Mouse (Mus musculus) forebrain, embryonic 15.5 days (tissue): ENCODE measurements around the gene Gnai1. TPM values are rescaled to one million over a fixed set of nuclear protein-coding genes. Genes with fewer than 3 reads are reported as not detected.

ENCODE experiments used
- ATAC-seq: fragments of 200-750 bp; cut with Nextera tagmentation; replicated peaks from 2 replicates; pipeline ENCODE4 v1.8.0; 2017; ENCODE audit warnings: mild to moderate bottlenecking, moderate TSS enrichment, moderate library complexity
- H3K27ac ChIP-seq: fragments of 300-500 bp; sonication (generic); replicated peaks from 2 replicates; pipeline ENCODE4 v1.5.1; 2015; ENCODE audit warnings: mild to moderate bottlenecking, inconsistent platforms
- H3K27me3 ChIP-seq: fragments of 300-500 bp; sonication (generic); 2 replicates; pipeline ENCODE4 v1.6.1; 2015; ENCODE audit warnings: inconsistent platforms
- H3K36me3 ChIP-seq: fragments of 300-500 bp; sonication (generic); 2 replicates; pipeline ENCODE4 v1.6.1; 2015; ENCODE audit warnings: mild to moderate bottlenecking, inconsistent platforms
- H3K4me1 ChIP-seq: fragments of 300-500 bp; sonication (generic); 2 replicates; pipeline ENCODE4 v1.6.1; 2015; ENCODE audit warnings: inconsistent platforms
- H3K4me2 ChIP-seq: fragments of 300-500 bp; sonication (generic); replicated peaks from 2 replicates; pipeline ENCODE4 v1.6.1; 2015; ENCODE audit warnings: mild to moderate bottlenecking, inconsistent platforms
- H3K4me3 ChIP-seq: fragments of 300-500 bp; sonication (generic); 2 replicates; pipeline ENCODE4 v1.5.1; 2015; ENCODE audit warnings: mild to moderate bottlenecking, inconsistent platforms
- H3K9ac ChIP-seq: fragments of 300-500 bp; sonication (generic); replicated peaks from 2 replicates; pipeline ENCODE4 v1.6.1; 2015; ENCODE audit warnings: mild to moderate bottlenecking, inconsistent platforms
- H3K9me3 ChIP-seq: fragments of 300-500 bp; sonication (generic); 2 replicates; pipeline ENCODE4 v1.6.1; 2016; ENCODE audit warnings: inconsistent platforms
- WGBS: fragments of 180-500 bp; shearing (Covaris S2); methylation state at CpG from one replicate; pipeline ENCODE4 v1.1.7; 2015; ENCODE audit warnings: mixed read lengths; 5-methylcytosine and 5-hydroxymethylcytosine counted together
- polyA plus RNA-seq: library from polyadenylated mRNA; unstranded; fragments of >200 nt; fragmentation: Nextera tagmentation; extraction: Ambion mirVana; gene quantifications from 2 replicates; pipeline ENCODE4 v1.2.1, GENCODE M21; 2015

Gene Gnai1
- polyA plus RNA-seq, 1 experiment from 2014 or later = 64.4 TPM

DNA sequence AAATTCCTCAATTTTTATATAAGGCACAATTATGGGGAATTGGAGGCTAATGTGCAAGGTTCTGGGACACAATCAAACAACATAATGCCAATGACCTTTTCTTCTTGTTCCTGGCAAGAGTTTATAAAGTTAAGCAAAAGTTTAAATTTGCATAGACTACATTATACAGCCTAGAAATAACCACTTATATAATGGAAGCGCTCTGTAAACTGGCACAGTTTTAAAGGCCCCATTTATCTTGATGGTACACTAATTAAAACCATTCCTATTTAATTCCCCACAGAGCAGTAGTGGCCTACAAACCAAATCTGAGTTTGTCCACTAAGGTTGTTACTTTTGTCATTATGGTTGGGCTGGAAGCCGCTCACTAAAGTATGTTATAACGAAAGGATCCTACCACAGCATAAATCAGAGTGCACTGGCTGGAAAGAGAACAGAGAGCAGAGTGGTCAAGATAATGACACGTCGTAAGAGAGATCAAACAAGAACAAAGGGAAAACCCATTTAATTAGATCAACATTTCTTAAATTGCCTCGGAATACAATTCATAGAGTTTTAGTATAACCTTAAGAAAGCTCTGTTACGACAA, 85.7 kb downstream of the Gnai1 start:
- no peak overlapping the region for H3K27ac ChIP-seq
- peaks cover 20% of the 10 kb centered on the region for H3K36me3 ChIP-seq
- peak; percentile 32; the same call in 1 of the 2 replicates for ATAC-seq
- H3K4me1 ChIP-seq = no peaks in the 10 kb centered on the region
- no peak overlapping the region for H3K9ac ChIP-seq
- 68% methylated on average over 7 of the region's 7 CpGs for WGBS
- no peaks in the 10 kb centered on the region for H3K27me3 ChIP-seq
- no peaks in the 10 kb centered on the region for H3K9me3 ChIP-seq
- H3K4me3 ChIP-seq = no peak overlapping the region
- no peak overlapping the region for H3K4me2 ChIP-seq

DNA sequence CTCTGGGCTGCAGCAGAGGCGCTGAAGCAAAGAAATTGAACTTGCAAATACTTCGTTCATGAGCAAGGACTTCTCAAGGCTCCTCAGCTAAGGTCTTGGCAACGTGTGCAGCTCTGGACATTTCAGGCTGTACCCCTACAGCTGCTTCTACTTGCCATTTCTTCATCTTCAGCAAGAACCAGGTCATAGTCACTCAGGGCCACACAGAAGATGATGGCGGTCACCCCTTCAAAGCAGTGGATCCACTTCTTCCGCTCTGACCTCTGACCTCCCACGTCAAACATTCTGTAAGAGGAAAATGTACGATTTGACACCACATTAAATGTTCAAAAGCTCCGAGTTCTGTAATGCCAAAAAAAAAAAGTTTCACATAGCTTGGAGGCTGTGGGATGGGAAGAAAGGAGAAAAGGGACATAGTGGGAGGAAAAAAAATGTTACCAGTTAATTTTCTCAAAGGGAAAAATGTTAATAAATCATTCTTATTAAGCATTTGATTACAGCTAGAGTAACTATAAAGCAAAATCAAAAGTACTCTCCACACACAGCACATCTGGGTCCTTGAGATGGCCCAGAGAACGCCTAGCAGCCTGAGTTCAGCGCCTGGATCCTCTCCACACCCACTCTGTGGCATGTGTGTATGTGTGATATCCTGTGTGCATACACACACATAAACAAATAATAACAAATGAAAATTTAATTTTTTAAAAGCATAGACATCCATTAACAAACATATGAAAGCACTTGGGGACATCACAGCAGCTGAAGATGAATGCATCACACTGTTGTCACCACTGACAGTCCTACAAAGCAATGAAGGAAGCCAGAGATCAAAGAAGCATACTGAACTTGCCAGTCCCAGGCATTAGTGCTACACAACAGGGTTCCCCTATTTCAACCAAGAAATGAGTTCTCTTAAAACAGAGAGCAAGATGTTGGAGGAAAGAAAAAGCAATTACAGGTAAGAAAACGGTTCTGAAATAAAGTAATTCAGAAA, 86.6 kb downstream of the Gnai1 start:
- Histone ChIP-seq H3K9ac (no peak overlapping the region), H3K4me1 (no peaks in the 10 kb centered on the region), H3K27ac (no peak overlapping the region), H3K27me3 (no peaks in the 10 kb centered on the region), H3K36me3 (peaks cover 20% of the 10 kb centered on the region), H3K4me2 (no peak overlapping the region), H3K4me3 (no peak overlapping the region), H3K9me3 (no peaks in the 10 kb centered on the region)
- 87% methylated on average over 11 of the region's 11 CpGs for WGBS
- no peak for ATAC-seq

GRCm38 (mm10) chr5:18250379-18251017, 109.7 kb downstream of the Gnai1 start:
- Histone ChIP-seq H3K4me2 (no peak overlapping the region), H3K4me3 (no peak overlapping the region), H3K27me3 (no peaks in the 10 kb centered on the region), H3K36me3 (no peaks in the 10 kb centered on the region), H3K4me1 (no peaks in the 10 kb centered on the region), H3K27ac (no peak overlapping the region), H3K9ac (no peak overlapping the region), H3K9me3 (no peaks in the 10 kb centered on the region)
- WGBS = 86% methylated on average over 5 of the region's 5 CpGs
- ATAC-seq = no peak

GRCm38 (mm10) chr5:18249132-18249531, 111.0 kb downstream of the Gnai1 start:
- 95% methylated on average over 5 of the region's 5 CpGs for WGBS
- Histone ChIP-seq H3K36me3 (no peaks in the 10 kb centered on the region), H3K9me3 (no peaks in the 10 kb centered on the region), H3K4me1 (no peaks in the 10 kb centered on the region), H3K4me2 (no peak overlapping the region), H3K27me3 (no peaks in the 10 kb centered on the region), H3K9ac (no peak overlapping the region), H3K4me3 (no peak overlapping the region), H3K27ac (no peak overlapping the region)
- ATAC-seq = no peak

DNA sequence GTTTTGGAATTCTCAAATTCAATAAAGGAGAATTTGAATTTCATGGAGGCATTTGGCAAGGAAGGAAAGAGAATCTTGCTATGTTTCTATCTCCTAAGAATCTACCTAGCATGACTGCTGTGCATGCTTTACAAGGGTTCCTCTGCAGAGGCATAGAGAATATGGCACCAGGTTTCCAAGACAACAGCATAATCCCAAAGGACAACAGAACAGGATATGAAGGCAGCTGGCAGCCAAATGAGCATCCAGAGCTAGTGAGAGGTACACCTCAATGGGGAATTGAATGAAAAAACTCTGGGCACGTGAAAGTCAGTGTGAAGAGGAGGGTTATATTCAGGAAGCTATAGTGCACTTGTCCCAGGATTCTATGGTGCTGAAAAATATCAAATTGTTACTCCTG, 130.8 kb downstream of the Gnai1 start:
- H3K36me3 ChIP-seq = no peaks in the 10 kb centered on the region
- H3K9me3 ChIP-seq = no peaks in the 10 kb centered on the region
- WGBS = 36% methylated on average over 1 of the region's 1 CpGs
- H3K4me1 ChIP-seq = no peaks in the 10 kb centered on the region
- H3K4me3 ChIP-seq = no peak overlapping the region
- no peaks in the 10 kb centered on the region for H3K27me3 ChIP-seq
- ATAC-seq = no peak
- H3K9ac ChIP-seq = no peak overlapping the region
- no peak overlapping the region for H3K27ac ChIP-seq
- H3K4me2 ChIP-seq = no peak overlapping the region

DNA sequence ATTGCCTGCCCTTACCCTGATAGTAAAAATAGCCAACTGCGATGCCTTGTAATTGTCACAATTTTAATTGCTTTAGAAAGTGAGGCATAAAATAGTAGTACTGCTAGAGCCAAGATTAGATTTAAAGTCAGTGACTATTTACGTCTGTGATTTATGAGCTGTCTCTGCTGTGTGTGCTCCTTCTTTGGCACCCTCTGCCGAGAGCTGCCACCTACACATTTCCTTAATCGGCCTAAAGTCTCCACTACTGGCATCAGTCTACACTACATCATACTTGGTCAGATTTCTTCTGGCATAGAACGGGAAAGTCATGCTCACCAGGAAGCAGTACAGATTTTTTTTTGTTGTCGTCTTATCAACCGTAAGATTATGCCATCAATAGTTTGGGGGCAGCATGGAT, 131.3 kb downstream of the Gnai1 start:
- no peak overlapping the region for H3K4me2 ChIP-seq
- H3K27ac ChIP-seq = no peak overlapping the region
- H3K4me1 ChIP-seq = no peaks in the 10 kb centered on the region
- no peak overlapping the region for H3K9ac ChIP-seq
- H3K36me3 ChIP-seq = no peaks in the 10 kb centered on the region
- no peaks in the 10 kb centered on the region for H3K27me3 ChIP-seq
- 75% methylated on average over 7 of the region's 7 CpGs for WGBS
- no peaks in the 10 kb centered on the region for H3K9me3 ChIP-seq
- no peak overlapping the region for H3K4me3 ChIP-seq
- ATAC-seq = no peak

DNA sequence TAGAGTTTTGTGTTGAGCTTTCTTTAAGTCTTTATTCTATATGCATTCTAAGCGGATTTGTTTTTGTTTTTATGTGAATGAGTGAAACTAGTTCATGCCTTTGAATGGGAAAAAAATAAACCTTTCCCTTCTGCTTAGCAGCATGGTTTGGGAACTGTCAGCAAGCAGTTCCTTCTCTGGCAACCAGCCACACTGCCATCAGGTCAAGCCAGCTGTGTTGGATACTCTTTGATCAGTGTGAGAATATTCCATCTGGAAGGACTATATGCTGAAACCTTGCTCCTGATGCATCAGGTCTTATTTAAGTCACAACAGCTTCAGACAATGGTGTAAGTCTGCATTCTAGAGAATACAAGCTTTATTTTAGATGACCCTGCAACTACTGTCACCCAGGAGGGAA, 139.3 kb downstream of the Gnai1 start:
- H3K27me3 ChIP-seq = no peaks in the 10 kb centered on the region
- WGBS = 49% methylated on average over 1 of the region's 1 CpGs
- no peak for ATAC-seq
- no peaks in the 10 kb centered on the region for H3K4me1 ChIP-seq
- no peak overlapping the region for H3K4me3 ChIP-seq
- H3K9ac ChIP-seq = no peak overlapping the region
- no peaks in the 10 kb centered on the region for H3K36me3 ChIP-seq
- H3K4me2 ChIP-seq = no peak overlapping the region
- H3K27ac ChIP-seq = no peak overlapping the region
- no peaks in the 10 kb centered on the region for H3K9me3 ChIP-seq

DNA sequence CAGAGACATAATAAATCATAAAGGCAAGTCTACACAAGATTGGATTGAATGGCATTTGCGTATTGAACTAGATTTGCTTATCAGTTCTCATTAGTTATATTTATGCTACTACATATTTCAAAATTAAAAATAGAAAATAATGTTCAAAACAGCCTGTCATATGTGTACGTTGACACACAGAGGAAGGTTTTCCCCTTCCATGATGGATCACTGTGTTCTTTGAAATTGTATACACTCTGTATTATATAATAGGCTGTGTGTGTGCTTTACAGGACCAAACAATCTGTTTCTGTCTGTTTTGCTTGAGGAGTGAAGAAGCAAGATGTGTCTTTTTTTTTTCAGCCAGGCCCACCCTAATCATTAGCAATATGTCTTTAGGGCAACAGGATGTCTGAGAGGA, 141.9 kb downstream of the Gnai1 start:
- no peaks in the 10 kb centered on the region for H3K27me3 ChIP-seq
- H3K27ac ChIP-seq = no peak overlapping the region
- 88% methylated on average over 2 of the region's 2 CpGs for WGBS
- no peak overlapping the region for H3K9ac ChIP-seq
- no peak overlapping the region for H3K4me3 ChIP-seq
- no peaks in the 10 kb centered on the region for H3K4me1 ChIP-seq
- H3K9me3 ChIP-seq = no peaks in the 10 kb centered on the region
- no peak for ATAC-seq
- no peaks in the 10 kb centered on the region for H3K36me3 ChIP-seq
- H3K4me2 ChIP-seq = no peak overlapping the region

DNA sequence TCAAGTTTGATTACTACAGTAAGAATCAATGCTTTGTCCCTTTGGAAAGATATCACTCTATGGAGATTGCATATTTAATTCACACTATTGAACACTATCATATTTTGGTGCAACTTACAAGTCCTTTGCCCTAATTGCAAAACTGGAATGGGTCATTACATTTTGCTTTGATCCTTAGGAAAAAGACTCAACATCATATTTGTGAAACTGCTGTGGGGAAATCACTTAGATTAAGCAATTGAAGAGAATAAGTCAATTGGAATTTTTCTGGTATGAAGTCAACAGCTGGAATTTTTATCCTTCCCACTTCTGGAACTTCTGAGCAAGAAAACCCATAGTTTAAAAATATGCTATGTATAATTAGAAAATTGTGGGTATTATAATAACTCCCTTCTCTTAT, 142.3 kb downstream of the Gnai1 start:
- no peak for ATAC-seq
- Histone ChIP-seq H3K4me2 (no peak overlapping the region), H3K9ac (no peak overlapping the region), H3K27ac (no peak overlapping the region), H3K4me3 (no peak overlapping the region), H3K9me3 (no peaks in the 10 kb centered on the region), H3K27me3 (no peaks in the 10 kb centered on the region), H3K36me3 (no peaks in the 10 kb centered on the region), H3K4me1 (no peaks in the 10 kb centered on the region)
